Mouse (Mus musculus): ENCODE results near the gene Cpeb3.

DNA sequence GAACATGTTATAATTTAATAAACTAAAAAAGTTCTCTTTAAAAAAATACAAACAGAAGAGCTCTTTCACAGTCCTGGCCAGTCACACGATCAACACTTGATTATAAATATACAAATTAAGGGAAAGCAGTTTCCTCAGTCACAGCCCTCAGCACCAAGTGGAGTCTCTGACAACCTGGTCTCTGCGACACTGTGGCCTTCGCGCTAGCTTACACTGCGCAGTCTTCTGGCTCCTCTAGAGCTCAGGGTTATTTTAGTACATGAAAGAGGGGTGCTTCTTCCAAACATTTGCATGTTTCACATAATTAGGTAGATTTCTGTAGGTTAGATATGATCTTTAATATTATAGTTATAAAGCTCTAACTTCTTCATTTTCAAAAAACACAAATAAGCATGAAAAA is 186.3 kb downstream of the Cpeb3 start:
- TF ChIP-seq GATA1 (IDR thresholded peaks at IDR 0.05; ENCODE audit: borderline replicate concordance, low read length) (no peak), FLI1 (IDR thresholded peaks at IDR 0.05; ENCODE audit: low read length) (no peak)
